Mouse (Mus musculus) stomach, embryonic 16.5 days (tissue): Measurements from ENCODE around the gene Mup6. TPM values are rescaled to one million over a fixed set of nuclear protein-coding genes. Genes with fewer than 3 reads are reported as not detected.

ENCODE experiments used
- ATAC-seq: fragments of 200-750 bp; cut with Nextera tagmentation; 2 replicates; pipeline ENCODE4 v1.8.0; 2017; ENCODE audit warnings: moderate number of reproducible peaks, moderate TSS enrichment; ENCODE audit not compliant: insufficient read depth, low FRiP score
- H3K27ac ChIP-seq: fragments of 300-500 bp; sonication (generic); 2 replicates; pipeline ENCODE4 v1.5.1; 2014; ENCODE audit warnings: low read length
- H3K27me3 ChIP-seq: fragments of 300-500 bp; sonication (generic); 2 replicates; pipeline ENCODE4 v1.6.1; 2014; ENCODE audit warnings: low read length, control low read depth, mixed read lengths; ENCODE audit not compliant: control insufficient read depth, insufficient read depth
- H3K36me3 ChIP-seq: fragments of 300-500 bp; sonication (generic); 2 replicates; pipeline ENCODE4 v1.6.1; 2014; ENCODE audit warnings: low read length; ENCODE audit not compliant: control insufficient read depth, insufficient read depth
- H3K4me1 ChIP-seq: fragments of 300-500 bp; sonication (generic); 2 replicates; pipeline ENCODE4 v1.6.1; 2014; ENCODE audit warnings: low read length, control low read depth, mixed read lengths; ENCODE audit not compliant: control insufficient read depth, insufficient read depth
- H3K4me2 ChIP-seq: fragments of 300-500 bp; sonication (generic); 2 replicates; pipeline ENCODE4 v1.6.1; 2014; ENCODE audit warnings: low read depth, low read length, mixed read lengths
- H3K4me3 ChIP-seq: fragments of 300-500 bp; sonication (generic); replicated peaks from 2 replicates; pipeline ENCODE4 v1.5.1; 2014; ENCODE audit warnings: mild to moderate bottlenecking, low read length
- H3K9ac ChIP-seq: fragments of 300-500 bp; sonication (generic); 2 replicates; pipeline ENCODE4 v1.6.1; 2014; ENCODE audit warnings: low read length
- H3K9me3 ChIP-seq: fragments of 300-500 bp; sonication (generic); replicated peaks from 2 replicates; pipeline ENCODE4 v1.6.1; 2016; ENCODE audit warnings: low read length, control low read depth; ENCODE audit not compliant: control insufficient read depth
- WGBS: fragments of 180-500 bp; shearing (Covaris S2); extraction: QIAGEN DNeasy Blood & Tissue Kit; methylation state at CpG from one replicate; pipeline ENCODE4 v1.1.7; 2014; 5-methylcytosine and 5-hydroxymethylcytosine counted together
- polyA plus RNA-seq: library from polyadenylated mRNA; unstranded; fragments of >200 nt; fragmentation: Nextera tagmentation; extraction: Ambion mirVana; gene quantifications from 2 replicates; pipeline ENCODE4 v1.2.1, GENCODE M21; 2015

Gene Mup6
- polyA plus RNA-seq = not detected in 2 replicates

- 48% methylated on average over 3 of the region's 3 CpGs for WGBS
- Histone ChIP-seq H3K27me3 (no peaks in the 10 kb centered on the region), H3K4me1 (no peaks in the 10 kb centered on the region), H3K9me3 (no peaks in the 10 kb centered on the region), H3K9ac (no peak within 1 kb of the TSS), H3K27ac (no peak within 1 kb of the TSS), H3K4me3 (no peak within 1 kb of the TSS), H3K4me2 (no peak within 1 kb of the TSS), H3K36me3 (no peaks in the 10 kb centered on the region)
- no peak for ATAC-seq
Observed at GRCm38 (mm10) chr4:59963405-59964344, at the start of gene Mup6. Gene Mup6, plus strand, starts transcription at chr4:59964294.

GRCm38 (mm10) chr4:59914608-59915403, 49.3 kb upstream of the Mup6 start, which contains the start of gene Slc46a2:
Gene Slc46a2, minus strand, starts transcription at chr4:59915056.
- no peak within 1 kb of the TSS for H3K4me3 ChIP-seq

GRCm38 (mm10) chr4:59917966-59918365, 46.1 kb upstream of the Mup6 start:
- Histone ChIP-seq H3K4me1 (no peaks in the 10 kb centered on the region), H3K36me3 (no peaks in the 10 kb centered on the region), H3K4me3 (no peak overlapping the region), H3K9ac (no peak overlapping the region), H3K27me3 (0 out of 2 replicates have a peak, but pooled peaks cover 4% of the 10 kb centered on the region), H3K27ac (no peak overlapping the region), H3K4me2 (no peak overlapping the region), H3K9me3 (no peaks in the 10 kb centered on the region)
- no peak for ATAC-seq
- WGBS = 86% methylated on average over 3 of the region's 3 CpGs

More at GRCm38 (mm10) chr4:59914608-59915403, 49.3 kb upstream of the Mup6 start, which contains the start of gene Slc46a2:
- no peak within 1 kb of the TSS for H3K9ac ChIP-seq
- 0 out of 2 replicates have a peak, but pooled peaks cover 4% of the 10 kb centered on the region for H3K27me3 ChIP-seq
- H3K36me3 ChIP-seq = no peaks in the 10 kb centered on the region
- no peaks in the 10 kb centered on the region for H3K4me1 ChIP-seq
- no peaks in the 10 kb centered on the region for H3K9me3 ChIP-seq
- no peak for ATAC-seq
- peak within 1 kb of the TSS; percentile 7; the same call in 1 of the 2 replicates for H3K4me2 ChIP-seq
- no peak within 1 kb of the TSS for H3K27ac ChIP-seq
- 17% methylated on average over 22 of the region's 22 CpGs for WGBS

GRCm38 (mm10) chr4:59925082-59925481, 39.0 kb upstream of the Mup6 start:
- Histone ChIP-seq H3K36me3 (no peaks in the 10 kb centered on the region), H3K27me3 (no peaks in the 10 kb centered on the region), H3K9ac (no peak overlapping the region), H3K27ac (no peak overlapping the region), H3K9me3 (no peaks in the 10 kb centered on the region), H3K4me2 (no peak overlapping the region), H3K4me1 (no peaks in the 10 kb centered on the region), H3K4me3 (no peak overlapping the region)
- no peak for ATAC-seq
- 87% methylated on average over 9 of the region's 9 CpGs for WGBS

- H3K27me3 ChIP-seq = no peaks in the 10 kb centered on the region
- no peak overlapping the region for H3K4me2 ChIP-seq
- H3K36me3 ChIP-seq = no peaks in the 10 kb centered on the region
- no peaks in the 10 kb centered on the region for H3K9me3 ChIP-seq
- 77% methylated on average over 3 of the region's 3 CpGs for WGBS
- H3K27ac ChIP-seq = no peak overlapping the region
- no peak for ATAC-seq
- H3K9ac ChIP-seq = no peak overlapping the region
- no peaks in the 10 kb centered on the region for H3K4me1 ChIP-seq
- no peak overlapping the region for H3K4me3 ChIP-seq
Observed at GRCm38 (mm10) chr4:59927666-59928065, 36.4 kb upstream of the Mup6 start.

- H3K27ac ChIP-seq = no peak overlapping the region
- H3K9ac ChIP-seq = no peak overlapping the region
- 22% methylated on average over 6 of the region's 6 CpGs for WGBS
- peak; percentile 56; the same call in 1 of the 2 replicates for ATAC-seq
- H3K4me3 ChIP-seq = no peak overlapping the region
- H3K27me3 ChIP-seq = no peaks in the 10 kb centered on the region
- H3K4me2 ChIP-seq = no peak overlapping the region
- H3K36me3 ChIP-seq = no peaks in the 10 kb centered on the region
- no peaks in the 10 kb centered on the region for H3K9me3 ChIP-seq
- H3K4me1 ChIP-seq = no peaks in the 10 kb centered on the region
Observed at GRCm38 (mm10) chr4:59928347-59928746, 35.7 kb upstream of the Mup6 start.

GRCm38 (mm10) chr4:59932505-59933281, 31.4 kb upstream of the Mup6 start:
- no peak overlapping the region for H3K27ac ChIP-seq
- 53% methylated on average over 6 of the region's 6 CpGs for WGBS
- H3K4me3 ChIP-seq = no peak overlapping the region
- no peaks in the 10 kb centered on the region for H3K36me3 ChIP-seq
- H3K27me3 ChIP-seq = no peaks in the 10 kb centered on the region
- no peaks in the 10 kb centered on the region for H3K9me3 ChIP-seq
- H3K4me2 ChIP-seq = no peak overlapping the region
- 0 out of 2 replicates have a peak, but pooled peaks have one; percentile 51 for ATAC-seq
- H3K4me1 ChIP-seq = no peaks in the 10 kb centered on the region
- no peak overlapping the region for H3K9ac ChIP-seq

GRCm38 (mm10) chr4:59937543-59937942, 26.6 kb upstream of the Mup6 start:
- WGBS = 62% methylated on average over 2 of the region's 2 CpGs
- ATAC-seq = no peak
- no peak overlapping the region for H3K4me3 ChIP-seq
- no peaks in the 10 kb centered on the region for H3K9me3 ChIP-seq
- no peaks in the 10 kb centered on the region for H3K4me1 ChIP-seq
- no peaks in the 10 kb centered on the region for H3K36me3 ChIP-seq
- no peaks in the 10 kb centered on the region for H3K27me3 ChIP-seq
- H3K4me2 ChIP-seq = no peak overlapping the region
- no peak overlapping the region for H3K27ac ChIP-seq
- no peak overlapping the region for H3K9ac ChIP-seq
